Mouse (Mus musculus) bone marrow macrophage, adult 2 months (primary cell): Measurements from ENCODE around the gene Zfp365.

Experiments used
- CTCF ChIP-seq: IDR thresholded peaks from 2 replicates; pipeline ENCODE4 v1.5.1; 2012; ENCODE audit warnings: low read depth, mild to moderate bottlenecking, low read length, moderate library complexity
- POLR2A ChIP-seq: IDR thresholded peaks from 2 replicates; pipeline ENCODE4 v1.6.1; 2012; ENCODE audit warnings: mild to moderate bottlenecking, low read depth, low read length, borderline replicate concordance

- TF ChIP-seq CTCF (no peak), POLR2A (no peak)
Measured at GRCm38 (mm10) chr10:67857561-67857906, 54.9 kb downstream of the Zfp365 start.
